12 mouse cellular contexts compared by ENCODE assay signal in genomic region chr8:90832576-90833289, GRCm38 (mm10). TPM values are rescaled to one million over a fixed set of nuclear protein-coding genes. Genes with fewer than 3 reads are reported as not detected.
DNase-seq lines count a peak whose midpoint lies in the region; ATAC-seq and TF ChIP-seq lines count a peak whose summit lies in the region.
"Had no signal": no experiment of that assay in that cellular context is flagged by ENCODE, and none has a peak within 500 bp of the region (broad histone marks: within the 10 kb centered on the region; RNA-seq: fewer than 3 reads in every experiment).

No protein-coding gene starts in this region.

- H3K27me3 ChIP-seq in heart, adult 2 months (ENCODE audit: control insufficient read depth, insufficient read depth, low read length) = no peaks in the 10 kb centered on the region
- no peaks in the 10 kb centered on the region for H3K27me3 ChIP-seq in heart, embryonic 12.5 days (replicated peaks)
- no peaks in the 10 kb centered on the region for H3K27me3 ChIP-seq in ES-Bruce4 (ENCODE audit: control insufficient read depth, insufficient read depth, low read length, poor library complexity, severe bottlenecking)
- H3K27me3 ChIP-seq in cerebellum, adult 2 months (ENCODE audit: control insufficient read depth, insufficient read depth, low read length) = no peaks in the 10 kb centered on the region
- no peaks in the 10 kb centered on the region for H3K27me3 ChIP-seq in limb, embryonic 12.5 days
- no peaks in the 10 kb centered on the region for H3K27me3 ChIP-seq in midbrain, embryonic 16.5 days (ENCODE audit: control insufficient read depth, insufficient read depth, low read depth, low read length)
- H3K27me3 ChIP-seq in forebrain, embryonic 14.5 days (replicated peaks; ENCODE audit: control insufficient read depth, insufficient read depth, low read length) = no peaks in the 10 kb centered on the region
- H3K27me3 ChIP-seq: stomach, embryonic 15.5 days had no signal

- H3K4me3 ChIP-seq in heart, adult 2 months = no peak overlapping the region
- H3K4me3 ChIP-seq in heart, embryonic 12.5 days = no peak overlapping the region
- H3K4me3 ChIP-seq in ES-Bruce4 (ENCODE audit: low read depth, low read length) = no peak overlapping the region; the same call in 1 of the 2 replicates
- H3K4me3 ChIP-seq in cerebellum, adult 2 months (replicated peaks; ENCODE audit: insufficient read depth, low read depth, low read length) = no peak overlapping the region
- H3K4me3 ChIP-seq in limb, embryonic 12.5 days (replicated peaks) = no peak overlapping the region
- no peak overlapping the region for H3K4me3 ChIP-seq in midbrain, embryonic 16.5 days (ENCODE audit: low read depth, low read length)
- H3K4me3 ChIP-seq in forebrain, embryonic 14.5 days (ENCODE audit: low read depth, low read length) = no peak overlapping the region
- H3K4me3 ChIP-seq: stomach, embryonic 15.5 days had no signal

- TF ChIP-seq EP300 in heart, adult 2 months (IDR thresholded peaks at IDR 0.05; ENCODE audit: insufficient read depth, low read depth, low read length) = peak; percentile 57; the same call in 1 of the 2 replicates
- TF ChIP-seq EP300 in ES-Bruce4 (IDR thresholded peaks at IDR 0.05; ENCODE audit: insufficient read depth, low read depth, low read length) = peak; percentile 94

- H3K9ac ChIP-seq in heart, adult 2 months (ENCODE audit: low read depth, low read length) = no peak overlapping the region
- no peak overlapping the region for H3K9ac ChIP-seq in heart, embryonic 12.5 days
- no peak overlapping the region for H3K9ac ChIP-seq in ES-Bruce4 (ENCODE audit: low read depth, poor library complexity, severe bottlenecking)
- no peak overlapping the region for H3K9ac ChIP-seq in limb, embryonic 12.5 days (replicated peaks)
- no peak overlapping the region for H3K9ac ChIP-seq in midbrain, embryonic 16.5 days (ENCODE audit: low read depth, low read length)
- no peak overlapping the region for H3K9ac ChIP-seq in forebrain, embryonic 14.5 days (ENCODE audit: low read length)
- H3K9ac ChIP-seq: hindbrain, embryonic 14.5 days; stomach, embryonic 15.5 days had no signal

- no peak for TF ChIP-seq CTCF in heart, adult 2 months (IDR thresholded peaks at IDR 0.05)
- TF ChIP-seq CTCF in ES-Bruce4 (IDR thresholded peaks at IDR 0.05; ENCODE audit: low read depth, low read length) = no peak
- TF ChIP-seq CTCF in cerebellum, adult 2 months (IDR thresholded peaks at IDR 0.05; ENCODE audit: borderline replicate concordance, insufficient read depth, low read depth, low read length) = no peak

- H3K9me3 ChIP-seq in heart, embryonic 12.5 days (replicated peaks) = no peaks in the 10 kb centered on the region
- H3K9me3 ChIP-seq in ES-Bruce4 (replicated peaks; ENCODE audit: control insufficient read depth, insufficient read depth, low read length, poor library complexity, severe bottlenecking) = no peaks in the 10 kb centered on the region
- H3K9me3 ChIP-seq in limb, embryonic 12.5 days = 0 out of 2 replicates have a peak, but pooled peaks cover 3% of the 10 kb centered on the region
- no peaks in the 10 kb centered on the region for H3K9me3 ChIP-seq in midbrain, embryonic 16.5 days (replicated peaks; ENCODE audit: control insufficient read depth, low read length, poor library complexity, severe bottlenecking)
- H3K9me3 ChIP-seq in forebrain, embryonic 14.5 days (replicated peaks; ENCODE audit: control insufficient read depth, low read length) = no peaks in the 10 kb centered on the region
- H3K9me3 ChIP-seq: stomach, embryonic 15.5 days had no signal

- intact Hi-C loops in heart, adult 2 months (cut with DNase I) = no loop called here

- peak in 1 of 2 experiments; percentile 38 for DNase-seq in heart, adult 2 months
- DNase-seq in cerebellum, adult 2 months = peak; percentile 37 to 56
- no peak for DNase-seq in spleen, adult 12 weeks (ENCODE audit: low spot score)
- DNase-seq in forebrain, embryonic 14.5 days (ENCODE audit: low spot score) = no peak
- DNase-seq: lung, postnatal 14 days had no signal

- peak overlapping the region; percentile 15; the same call in 1 of the 2 replicates for H3K27ac ChIP-seq in heart, adult 2 months
- no peak overlapping the region for H3K27ac ChIP-seq in heart, embryonic 12.5 days (ENCODE audit: poor library complexity, severe bottlenecking)
- peak overlapping the region; percentile 77 for H3K27ac ChIP-seq in ES-Bruce4 (ENCODE audit: insufficient read depth, low read length)
- no peak overlapping the region; the same call in 1 of the 2 replicates for H3K27ac ChIP-seq in cerebellum, adult 2 months (ENCODE audit: insufficient read depth, low read length)
- 0 out of 2 replicates have a peak overlapping the region, but pooled peaks have one; percentile 7 for H3K27ac ChIP-seq in limb, embryonic 12.5 days
- no peak overlapping the region for H3K27ac ChIP-seq in midbrain, embryonic 16.5 days (ENCODE audit: low read length)
- H3K27ac ChIP-seq in forebrain, embryonic 14.5 days (ENCODE audit: low read depth, low read length) = no peak overlapping the region
- H3K27ac ChIP-seq: hindbrain, embryonic 14.5 days; stomach, embryonic 15.5 days had no signal

- no peaks in the 10 kb centered on the region for H3K36me3 ChIP-seq in heart, adult 2 months (ENCODE audit: control insufficient read depth, insufficient read depth, low read length)
- no peaks in the 10 kb centered on the region for H3K36me3 ChIP-seq in heart, embryonic 12.5 days
- no peaks in the 10 kb centered on the region; the same call in 1 of the 2 replicates for H3K36me3 ChIP-seq in ES-Bruce4 (ENCODE audit: control insufficient read depth, insufficient read depth, low read length, poor library complexity, severe bottlenecking)
- H3K36me3 ChIP-seq in limb, embryonic 12.5 days = no peaks in the 10 kb centered on the region
- no peaks in the 10 kb centered on the region for H3K36me3 ChIP-seq in midbrain, embryonic 16.5 days (ENCODE audit: control insufficient read depth, insufficient read depth, low read length)
- no peaks in the 10 kb centered on the region for H3K36me3 ChIP-seq in forebrain, embryonic 14.5 days (ENCODE audit: control insufficient read depth, insufficient read depth, low read length)
- H3K36me3 ChIP-seq: stomach, embryonic 15.5 days had no signal

- H3K4me1 ChIP-seq in heart, adult 2 months (ENCODE audit: control insufficient read depth, insufficient read depth, low read length) = peaks cover 18% of the 10 kb centered on the region
- peaks cover 11% of the 10 kb centered on the region; the same call in 1 of the 2 replicates for H3K4me1 ChIP-seq in heart, embryonic 12.5 days (replicated peaks)
- peaks cover 6% of the 10 kb centered on the region for H3K4me1 ChIP-seq in ES-Bruce4 (ENCODE audit: control insufficient read depth, insufficient read depth, low read length)
- H3K4me1 ChIP-seq in cerebellum, adult 2 months (ENCODE audit: control insufficient read depth, insufficient read depth, low read length) = peaks cover 6% of the 10 kb centered on the region
- H3K4me1 ChIP-seq in limb, embryonic 12.5 days (replicated peaks) = peaks cover 32% of the 10 kb centered on the region
- peaks cover 9% of the 10 kb centered on the region for H3K4me1 ChIP-seq in midbrain, embryonic 16.5 days (ENCODE audit: control insufficient read depth, insufficient read depth, low read length)
- H3K4me1 ChIP-seq in forebrain, embryonic 14.5 days (ENCODE audit: control insufficient read depth, insufficient read depth, low read length) = peaks cover 11% of the 10 kb centered on the region

- no peak for TF ChIP-seq POLR2A in heart, adult 2 months (IDR thresholded peaks at IDR 0.05; ENCODE audit: insufficient read depth, low read depth, low read length)
- no peak for TF ChIP-seq POLR2A in ES-Bruce4 (IDR thresholded peaks at IDR 0.05; ENCODE audit: insufficient read depth, low read length)
- no peak for TF ChIP-seq POLR2A in cerebellum, adult 2 months (IDR thresholded peaks at IDR 0.05; ENCODE audit: borderline replicate concordance, insufficient read depth, low read length)

- no peak for ATAC-seq in heart, embryonic 12.5 days (ENCODE audit: insufficient number of reproducible peaks, low FRiP score)
- no peak for ATAC-seq in limb, embryonic 12.5 days (ENCODE audit: insufficient number of reproducible peaks, insufficient read depth, low FRiP score, low TSS enrichment, low read depth)
- no peak for ATAC-seq in midbrain, embryonic 16.5 days
- ATAC-seq in forebrain, embryonic 14.5 days = no peak

- H3K4me2 ChIP-seq in heart, embryonic 12.5 days = no peak overlapping the region
- no peak overlapping the region for H3K4me2 ChIP-seq in limb, embryonic 12.5 days
- no peak overlapping the region for H3K4me2 ChIP-seq in midbrain, embryonic 16.5 days (ENCODE audit: low read length)
- no peak overlapping the region for H3K4me2 ChIP-seq in forebrain, embryonic 14.5 days (ENCODE audit: low read length)
- H3K4me2 ChIP-seq: hindbrain, embryonic 14.5 days; stomach, embryonic 15.5 days had no signal

- 45% methylated on average over 5 of the region's 5 CpGs for WGBS in heart, adult 2 months
- WGBS in heart, embryonic 12.5 days = 58% methylated on average over 5 of the region's 5 CpGs
- 48% methylated on average over 5 of the region's 5 CpGs for WGBS in cerebellum, adult 2 months
- 36% methylated on average over 5 of the region's 5 CpGs for WGBS in limb, embryonic 12.5 days
- WGBS in midbrain, embryonic 16.5 days = 42% methylated on average over 5 of the region's 5 CpGs
- 55% methylated on average over 5 of the region's 5 CpGs for WGBS in forebrain, embryonic 14.5 days

- H3K79me2 ChIP-seq in heart, adult 2 months (replicated peaks; ENCODE audit: control insufficient read depth, insufficient read depth, low read length) = peaks cover 2% of the 10 kb centered on the region; the same call in 1 of the 2 replicates

RNA-seq across cellular contexts. Expression of gene Chd9, which starts 4.6 kb away (rescaled TPM):
- total RNA-seq in heart, adult 2 months (2021) = 10 to 100 TPM; 43.5 to 49.7 TPM
- 54.4 and 54.6 TPM in 2 replicates for polyA plus RNA-seq in heart, adult 2 months (2012; rRNA removed)
- polyA plus RNA-seq in heart, embryonic 12.5 days (2016; fragmentation: Nextera tagmentation; extraction: Ambion mirVana) = 53.5 and 56.3 TPM in 2 replicates
- 67.7 and 71.6 TPM in 2 replicates for polyA plus RNA-seq in ES-Bruce4 (2011; ENCODE audit: insufficient read depth, insufficient read length, low read depth, missing spikeins)
- polyA plus RNA-seq in cerebellum, adult 2 months (2012; rRNA removed) = 882 and 1,083 TPM in 2 replicates
- 81.2 and 81.9 TPM in 2 replicates for polyA plus RNA-seq in limb, embryonic 12.5 days (2016; fragmentation: Nextera tagmentation; extraction: Ambion mirVana)
- polyA plus RNA-seq in midbrain, embryonic 16.5 days (2015; fragmentation: Nextera tagmentation; extraction: Ambion mirVana) = 68.4 and 80.2 TPM in 2 replicates
- 95.6 and 110 TPM in 2 replicates for polyA plus RNA-seq in forebrain, embryonic 14.5 days (2014; fragmentation: Nextera tagmentation; extraction: Ambion mirVana)

RNA-seq across cellular contexts. Expression of gene Gm19935, which starts 15.5 kb away (rescaled TPM):
- not detected for total RNA-seq in heart, adult 2 months (2021)
- polyA plus RNA-seq in heart, adult 2 months (2012; rRNA removed) = 1.2 TPM in 1 of 2 replicates, not detected in the other
- not detected in 2 replicates for polyA plus RNA-seq in heart, embryonic 12.5 days (2016; fragmentation: Nextera tagmentation; extraction: Ambion mirVana)
- not detected in 2 replicates for polyA plus RNA-seq in ES-Bruce4 (2011; ENCODE audit: insufficient read depth, insufficient read length, low read depth, missing spikeins)
- polyA plus RNA-seq in cerebellum, adult 2 months (2012; rRNA removed) = 7.3 and 9.9 TPM in 2 replicates
- not detected in 2 replicates for polyA plus RNA-seq in limb, embryonic 12.5 days (2016; fragmentation: Nextera tagmentation; extraction: Ambion mirVana)
- polyA plus RNA-seq in midbrain, embryonic 16.5 days (2015; fragmentation: Nextera tagmentation; extraction: Ambion mirVana) = 1.2 and 1.8 TPM in 2 replicates
- polyA plus RNA-seq in forebrain, embryonic 14.5 days (2014; fragmentation: Nextera tagmentation; extraction: Ambion mirVana) = 0.22 and 0.48 TPM in 2 replicates
- total RNA-seq: common myeloid progenitor, adult 5-6 weeks had no signal
- polyA plus RNA-seq: stomach, embryonic 15.5 days had no signal

Comparison
In these comparisons a context has a peak if more than half of its experiments do, and no peak if none do; other contexts are left out.
1. H3K27ac ChIP-seq: peak in heart, adult 2 months (single experiment), ES-Bruce4 (single experiment) and limb, embryonic 12.5 days (single experiment); none in heart, embryonic 12.5 days (single experiment), cerebellum, adult 2 months (single experiment), midbrain, embryonic 16.5 days (single experiment) and forebrain, embryonic 14.5 days (single experiment).
2. DNase-seq: peak in cerebellum, adult 2 months (2 of 2); none in spleen, adult 12 weeks (single experiment) and forebrain, embryonic 14.5 days (single experiment).